Mouse (Mus musculus) cerebellum, adult 11-12 months (tissue): ENCODE measurements around the gene Ttc39a.

Source experiments
- DNase-seq: peaks from one replicate; pipeline ENCODE4 v3.0.0; 2022

Gene Ttc39a

GRCm38 (mm10) chr4:109467687-109468086 is 61.3 kb downstream of the Ttc39a start:
- DNase-seq, result no peak

- DNase-seq, result no peak
Observed at GRCm38 (mm10) chr4:109471606-109472005, 65.2 kb downstream of the Ttc39a start.

DNA sequence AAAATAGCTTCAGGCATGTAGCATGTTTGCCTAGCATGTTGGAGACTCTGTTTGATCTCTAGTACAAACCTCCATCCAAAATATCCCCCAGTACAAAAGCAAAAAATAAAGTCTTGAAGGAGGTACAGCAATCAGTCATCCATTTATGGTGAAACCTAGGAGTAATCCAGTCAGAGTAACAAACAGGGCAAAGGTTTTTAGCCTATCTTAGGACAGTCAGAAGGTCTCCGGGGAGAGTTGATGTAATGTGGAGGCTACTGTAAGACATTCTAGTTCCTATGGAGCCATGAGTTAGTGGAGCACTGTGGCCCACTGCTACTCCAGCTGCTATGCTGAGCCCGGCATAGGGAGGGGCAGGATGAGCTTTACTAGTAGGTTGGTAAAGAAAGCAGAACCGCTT is 66.1 kb downstream of the Ttc39a start:
- no peak for DNase-seq

DNA sequence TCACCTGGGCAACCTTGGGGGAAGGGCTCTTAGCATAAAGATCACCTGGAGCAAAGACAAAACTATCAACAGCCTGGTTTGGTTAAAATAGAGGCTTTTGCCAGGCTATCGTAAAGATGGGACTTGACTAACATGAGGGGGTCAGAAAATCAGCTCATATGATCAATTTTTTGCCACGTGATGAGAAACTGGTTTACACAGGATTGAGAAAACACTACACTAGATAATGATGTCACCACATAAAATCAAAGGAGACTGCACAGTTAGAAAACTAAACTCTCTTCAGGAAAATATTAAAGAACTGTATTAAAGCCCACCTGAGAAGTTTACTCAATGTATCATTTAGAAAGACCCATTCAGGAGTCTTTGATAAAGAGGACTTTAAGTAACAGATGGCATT is 68.7 kb downstream of the Ttc39a start:
- DNase-seq, result peak; percentile 7

DNA sequence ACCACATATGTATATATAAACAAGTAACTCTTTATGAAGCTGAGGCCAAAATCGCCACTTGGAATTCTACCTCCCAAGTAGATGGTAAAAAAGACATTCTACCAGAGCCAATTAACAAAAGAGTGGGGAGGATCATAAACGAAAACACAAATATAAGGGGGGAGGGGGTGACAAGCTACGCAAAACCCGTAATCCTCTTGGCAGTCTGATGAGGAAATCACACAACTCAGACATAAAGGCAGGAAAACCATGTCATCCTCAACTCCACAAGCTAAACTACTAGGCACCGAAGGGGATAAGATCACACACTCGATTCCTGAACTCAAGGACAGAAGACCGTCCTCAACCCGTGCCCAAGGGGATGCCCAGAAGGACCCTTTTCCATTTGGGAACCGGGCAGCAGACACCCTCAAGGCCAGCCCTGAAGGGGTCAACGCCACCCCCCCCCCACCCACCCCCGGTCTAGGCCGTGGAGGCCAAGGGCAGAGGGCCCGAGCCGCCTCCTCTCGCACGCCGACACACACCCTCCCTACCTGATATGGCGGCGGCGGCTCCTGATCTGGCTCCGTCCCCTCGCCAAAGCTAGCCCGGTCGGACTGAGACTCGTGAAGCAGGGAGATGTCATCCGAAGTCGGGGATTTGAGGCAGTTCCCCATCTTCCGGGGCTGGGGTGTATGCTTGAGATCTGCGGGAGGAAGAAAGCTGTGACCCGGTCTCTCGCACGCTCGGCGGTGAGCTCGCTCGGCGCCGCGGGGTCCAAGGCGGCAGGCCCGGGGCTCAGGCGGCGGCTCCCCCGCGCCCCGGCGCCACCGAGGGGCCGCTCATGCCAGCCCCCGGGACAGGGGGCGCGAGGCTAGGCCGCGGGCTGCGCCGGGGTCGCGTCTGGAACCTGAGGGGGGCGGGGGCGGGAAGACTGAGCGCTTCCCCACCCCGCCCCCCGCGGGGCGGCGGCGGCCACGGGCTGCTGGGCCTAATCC is 69.4 kb downstream of the Ttc39a start:
- DNase-seq, result peak; percentile 58

GRCm38 (mm10) chr4:109476554-109477014 is 70.2 kb downstream of the Ttc39a start:
- peak; percentile 92 for DNase-seq

DNA sequence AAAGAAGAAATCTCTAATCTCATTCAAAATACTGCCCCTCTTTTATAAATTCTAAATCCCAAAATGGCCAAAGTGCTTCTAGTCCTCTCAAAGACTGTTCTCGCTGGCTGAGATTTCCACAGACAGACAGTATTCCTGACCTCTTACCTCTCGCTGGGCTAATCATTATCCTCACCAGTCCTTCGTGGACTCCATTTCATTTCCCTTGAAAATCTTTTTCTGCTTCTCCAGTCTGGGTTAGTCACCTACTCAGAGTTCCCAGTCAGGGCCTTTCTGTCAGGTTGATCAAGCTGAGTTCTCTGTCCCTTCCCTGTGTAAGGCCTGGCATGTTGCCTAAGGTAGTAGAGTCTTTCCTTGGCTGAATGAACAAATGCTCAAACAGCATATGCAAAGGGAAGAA is 71.0 kb downstream of the Ttc39a start:
- DNase-seq, result peak; percentile 10

DNA sequence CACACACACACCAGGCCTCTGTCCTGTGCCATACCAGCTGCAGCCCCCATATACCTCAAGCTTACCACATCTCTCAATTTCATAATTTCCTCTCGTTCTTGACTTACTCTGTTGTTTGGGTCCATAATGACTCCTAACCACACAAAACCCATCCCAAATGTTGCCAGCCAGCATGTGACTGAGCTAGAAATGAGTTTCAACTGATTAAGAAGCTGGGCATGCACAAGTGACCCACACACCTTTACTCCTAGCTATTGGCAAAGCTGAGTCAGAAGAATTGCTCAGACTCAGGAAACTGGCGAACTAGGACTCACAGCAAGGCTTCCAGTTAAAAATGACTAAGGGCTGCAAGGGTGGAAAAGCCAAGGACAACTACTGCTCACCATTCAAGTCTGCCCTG is 75.0 kb downstream of the Ttc39a start:
- DNase-seq, result no peak

DNA sequence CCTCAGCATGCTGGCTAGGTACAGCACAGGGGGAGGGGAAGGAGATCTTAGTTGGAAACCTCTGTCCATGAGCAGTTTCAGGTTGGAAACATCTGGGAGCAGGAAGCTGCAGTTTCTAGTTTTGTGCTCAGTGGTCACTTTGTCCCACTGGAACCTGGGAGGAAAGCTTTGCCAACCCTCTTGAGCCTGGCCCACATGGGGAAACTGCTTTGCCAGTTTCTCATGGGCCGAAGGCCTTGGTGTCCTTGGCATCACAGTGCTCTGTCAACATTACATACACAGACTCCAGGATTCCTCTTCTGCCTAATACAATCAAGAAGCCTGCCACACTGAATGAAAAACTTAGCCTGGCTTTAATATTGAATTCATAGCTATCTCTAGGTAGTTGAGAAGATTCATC is 76.3 kb downstream of the Ttc39a start:
- no peak for DNase-seq

DNA sequence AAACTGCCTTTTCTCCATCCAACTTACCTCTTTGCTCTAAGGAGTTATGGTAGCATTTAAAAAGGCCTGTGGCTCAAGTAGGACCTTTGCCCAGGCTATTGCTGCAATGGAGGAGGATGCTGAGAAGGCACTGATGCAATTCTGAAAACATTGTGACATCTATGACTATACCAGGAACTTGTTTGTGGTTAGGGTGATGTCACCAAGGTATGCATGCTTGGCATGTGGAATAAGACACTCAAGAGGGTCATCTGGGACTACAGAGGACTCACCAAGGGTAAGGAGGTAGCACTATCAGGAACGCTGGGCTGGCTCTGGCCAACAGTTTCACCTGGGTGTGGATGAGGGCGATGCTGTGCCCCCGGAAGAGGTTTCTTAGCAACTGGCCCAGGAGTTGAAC is 78.2 kb downstream of the Ttc39a start, which contains the start of gene Rnf11:
TSS of gene Rnf11 (minus strand) at position 108 of the 400 bp plus-strand sequence.
- DNase-seq, result no peak

- DNase-seq, result no peak
Observed at GRCm38 (mm10) chr4:109488812-109489211, 82.4 kb downstream of the Ttc39a start.

DNA sequence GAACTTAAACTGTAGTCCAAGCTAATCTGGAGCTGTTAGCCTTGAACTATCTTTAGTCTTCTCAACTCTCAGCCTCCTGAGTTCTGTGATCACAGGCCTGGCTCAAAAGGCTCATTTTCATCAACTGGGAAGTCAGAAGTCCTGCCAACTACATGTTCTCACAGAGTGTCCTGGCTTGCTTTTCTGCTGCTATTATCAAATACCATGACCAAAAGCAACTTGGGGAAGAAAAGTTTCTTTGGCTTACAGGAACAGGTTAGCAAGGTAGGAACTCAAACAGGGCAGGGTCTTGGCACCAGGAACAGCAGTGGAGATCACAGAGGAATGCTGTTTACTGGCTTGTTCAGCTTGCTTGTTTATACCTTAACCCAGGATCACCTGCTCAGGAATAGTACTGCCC is 87.2 kb downstream of the Ttc39a start:
- no peak for DNase-seq
